Mouse (Mus musculus) limb, embryonic 15.5 days (tissue): ENCODE results near the gene Lonrf2. TPM values are rescaled to one million over a fixed set of nuclear protein-coding genes. Genes with fewer than 3 reads are reported as not detected.

Experiments
- ATAC-seq: fragments of 200-750 bp; cut with Nextera tagmentation; 2 replicates; pipeline ENCODE4 v1.8.0; 2017; ENCODE audit warnings: low read depth, moderate TSS enrichment; ENCODE audit not compliant: insufficient number of reproducible peaks, low FRiP score, low TSS enrichment
- H3K27ac ChIP-seq: fragments of 300-500 bp; sonication (generic); 2 replicates; pipeline ENCODE4 v1.5.1; 2015; ENCODE audit warnings: moderate library complexity, mild to moderate bottlenecking, inconsistent platforms
- H3K27me3 ChIP-seq: fragments of 300-500 bp; sonication (generic); 2 replicates; pipeline ENCODE4 v1.6.1; 2015; ENCODE audit warnings: inconsistent platforms
- H3K36me3 ChIP-seq: fragments of 300-500 bp; sonication (generic); 2 replicates; pipeline ENCODE4 v1.6.1; 2015; ENCODE audit warnings: inconsistent platforms
- H3K4me1 ChIP-seq: fragments of 300-500 bp; sonication (generic); 2 replicates; pipeline ENCODE4 v1.6.1; 2015; ENCODE audit warnings: inconsistent platforms
- H3K4me2 ChIP-seq: fragments of 300-500 bp; sonication (generic); 2 replicates; pipeline ENCODE4 v1.6.1; 2015; ENCODE audit warnings: mild to moderate bottlenecking, inconsistent platforms
- H3K4me3 ChIP-seq: fragments of 300-500 bp; sonication (generic); 2 replicates; pipeline ENCODE4 v1.5.1; 2015; ENCODE audit warnings: mild to moderate bottlenecking, inconsistent platforms
- H3K9ac ChIP-seq: fragments of 300-500 bp; sonication (generic); 2 replicates; pipeline ENCODE4 v1.6.1; 2015; ENCODE audit warnings: inconsistent platforms
- H3K9me3 ChIP-seq: fragments of 300-500 bp; sonication (generic); 2 replicates; pipeline ENCODE4 v1.6.1; 2016; ENCODE audit warnings: inconsistent platforms
- WGBS: fragments of 180-500 bp; shearing (Covaris S2); methylation state at CpG from one replicate; pipeline ENCODE4 v1.1.7; 2015; 5-methylcytosine and 5-hydroxymethylcytosine counted together
- polyA plus RNA-seq: library from polyadenylated mRNA; unstranded; fragments of >200 nt; fragmentation: Nextera tagmentation; extraction: Ambion mirVana; gene quantifications from 2 replicates; pipeline ENCODE4 v1.2.1, GENCODE M21; 2015

Lonrf2 gene
- polyA plus RNA-seq, 1 experiment from 2014 or later, result 1.8 TPM

DNA sequence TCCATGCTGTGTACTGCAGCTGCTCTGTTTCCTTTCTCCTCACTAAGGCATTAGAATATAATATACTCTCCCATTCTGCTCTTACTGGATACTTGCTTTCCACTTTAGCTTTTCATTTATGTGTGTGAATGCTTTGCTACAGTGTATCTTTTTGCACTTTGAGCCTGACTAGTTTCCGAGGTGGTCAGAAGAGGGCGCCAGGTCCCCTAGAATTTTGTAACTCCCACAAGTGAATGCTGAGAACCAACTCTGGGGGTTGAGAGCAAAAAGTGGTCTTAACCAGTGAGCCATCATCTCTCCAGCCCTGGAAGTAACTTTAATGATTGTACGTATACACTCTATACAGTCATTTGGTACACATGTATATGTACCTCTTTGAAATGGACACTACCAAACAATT is 1.6 kb downstream of the Lonrf2 start:
- Histone ChIP-seq H3K4me1 (peaks cover 15% of the 10 kb centered on the region), H3K9me3 (no peaks in the 10 kb centered on the region), H3K9ac (no peak overlapping the region), H3K27ac (no peak overlapping the region), H3K36me3 (no peaks in the 10 kb centered on the region), H3K4me3 (peak overlapping the region; percentile 69), H3K27me3 (peaks cover 38% of the 10 kb centered on the region), H3K4me2 (peak overlapping the region; percentile 98)
- WGBS, result 35% methylated on average over 3 of the region's 3 CpGs
- ATAC-seq, result no peak

DNA sequence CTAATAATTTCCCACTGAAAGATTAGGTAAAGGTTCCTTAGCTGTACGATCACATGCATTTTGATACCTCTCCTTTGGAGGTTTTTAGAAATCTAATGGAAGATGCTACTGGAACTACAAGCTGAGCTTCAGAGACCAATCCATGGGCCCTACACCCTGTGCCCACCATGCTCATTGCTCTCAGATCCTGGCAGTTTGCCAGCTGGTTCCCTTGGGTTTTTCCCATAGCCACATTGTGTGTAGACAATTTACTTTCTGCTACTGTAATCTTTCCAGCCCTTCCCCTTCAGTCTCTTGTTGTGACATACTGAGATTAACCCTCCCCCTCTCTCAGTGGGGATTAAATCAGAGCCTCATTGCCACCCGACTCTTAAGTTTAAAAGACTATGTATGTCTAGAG is 11.6 kb downstream of the Lonrf2 start:
- Histone ChIP-seq H3K4me3 (no peak overlapping the region), H3K27ac (no peak overlapping the region), H3K27me3 (no peaks in the 10 kb centered on the region), H3K4me1 (no peaks in the 10 kb centered on the region), H3K4me2 (no peak overlapping the region), H3K9me3 (no peaks in the 10 kb centered on the region), H3K36me3 (no peaks in the 10 kb centered on the region), H3K9ac (no peak overlapping the region)
- ATAC-seq, result no peak
- 78% methylated on average over 2 of the region's 2 CpGs for WGBS

DNA sequence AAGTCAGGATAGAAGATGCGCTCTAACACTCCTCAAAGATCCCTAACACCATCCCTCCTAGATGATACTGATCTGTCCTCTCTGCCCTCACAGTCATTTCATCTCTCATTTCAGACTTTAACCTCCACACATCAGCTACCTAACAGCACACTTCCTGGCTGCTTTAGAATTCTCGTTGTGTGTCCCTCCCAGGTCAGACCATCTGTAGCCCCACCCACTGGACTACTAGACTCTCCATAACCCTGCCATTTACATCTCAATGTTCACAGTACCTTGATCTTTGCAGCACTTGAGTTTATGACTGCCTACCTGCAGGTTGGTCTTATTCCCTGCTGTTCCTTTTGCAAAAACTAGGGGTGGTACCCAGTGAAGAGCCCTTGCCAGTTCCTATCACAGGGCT is 12.7 kb downstream of the Lonrf2 start:
- no peak for ATAC-seq
- Histone ChIP-seq H3K4me2 (no peak overlapping the region), H3K9me3 (no peaks in the 10 kb centered on the region), H3K9ac (no peak overlapping the region), H3K4me1 (no peaks in the 10 kb centered on the region), H3K27me3 (no peaks in the 10 kb centered on the region), H3K4me3 (no peak overlapping the region), H3K36me3 (no peaks in the 10 kb centered on the region), H3K27ac (no peak overlapping the region)
- WGBS, result 68% methylated on average over 2 of the region's 2 CpGs

DNA sequence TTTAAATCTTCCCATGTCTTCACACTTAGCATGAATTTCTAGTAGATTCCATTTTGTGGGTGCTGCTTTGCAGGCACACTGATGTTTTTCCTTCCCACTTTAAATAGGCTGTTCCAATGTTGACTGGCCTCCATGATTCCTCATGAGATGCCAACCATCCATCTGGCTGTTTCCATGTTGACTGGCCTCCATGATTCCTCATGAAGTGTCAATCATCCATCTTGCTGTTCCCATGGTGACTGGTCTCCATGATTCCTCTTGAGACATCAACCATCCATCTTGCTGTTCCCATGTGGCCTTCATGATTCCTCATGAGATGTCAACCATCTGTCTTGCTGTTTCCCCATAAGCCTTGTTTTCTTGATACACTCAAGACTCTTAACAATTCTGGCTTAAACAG is 16.8 kb downstream of the Lonrf2 start:
- Histone ChIP-seq H3K27ac (no peak overlapping the region), H3K4me3 (no peak overlapping the region), H3K4me1 (peaks cover 17% of the 10 kb centered on the region), H3K27me3 (no peaks in the 10 kb centered on the region), H3K36me3 (no peaks in the 10 kb centered on the region), H3K4me2 (no peak overlapping the region), H3K9ac (no peak overlapping the region), H3K9me3 (no peaks in the 10 kb centered on the region)
- ATAC-seq, result no peak

DNA sequence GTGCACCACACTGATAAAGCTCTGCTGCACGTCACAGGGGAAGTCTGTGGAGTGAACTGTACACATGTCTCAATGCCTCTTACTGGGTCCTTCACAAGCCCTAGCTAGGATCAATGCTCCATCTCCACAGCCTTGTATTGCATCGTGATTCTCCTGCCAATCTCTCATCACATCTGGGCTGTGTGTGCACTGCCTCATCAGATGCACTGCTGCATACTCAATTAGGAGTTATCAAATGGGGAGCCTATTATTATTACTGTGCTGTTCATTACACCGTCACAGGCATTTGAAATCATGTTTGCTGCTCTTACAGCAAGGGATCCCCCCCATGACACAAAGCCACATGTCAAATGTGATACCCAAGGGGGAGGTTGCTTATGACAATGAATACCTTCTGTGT is 18.8 kb downstream of the Lonrf2 start:
- H3K9me3 ChIP-seq, result no peaks in the 10 kb centered on the region
- H3K27ac ChIP-seq, result peak overlapping the region; percentile 71
- H3K27me3 ChIP-seq, result no peaks in the 10 kb centered on the region
- no peak overlapping the region for H3K4me2 ChIP-seq
- no peak overlapping the region for H3K4me3 ChIP-seq
- H3K36me3 ChIP-seq, result peaks cover 9% of the 10 kb centered on the region
- no peak overlapping the region for H3K9ac ChIP-seq
- peaks cover 17% of the 10 kb centered on the region for H3K4me1 ChIP-seq
- 72% methylated on average over 3 of the region's 3 CpGs for whole genome bisulfite sequencing
- ATAC-seq, result no peak

DNA sequence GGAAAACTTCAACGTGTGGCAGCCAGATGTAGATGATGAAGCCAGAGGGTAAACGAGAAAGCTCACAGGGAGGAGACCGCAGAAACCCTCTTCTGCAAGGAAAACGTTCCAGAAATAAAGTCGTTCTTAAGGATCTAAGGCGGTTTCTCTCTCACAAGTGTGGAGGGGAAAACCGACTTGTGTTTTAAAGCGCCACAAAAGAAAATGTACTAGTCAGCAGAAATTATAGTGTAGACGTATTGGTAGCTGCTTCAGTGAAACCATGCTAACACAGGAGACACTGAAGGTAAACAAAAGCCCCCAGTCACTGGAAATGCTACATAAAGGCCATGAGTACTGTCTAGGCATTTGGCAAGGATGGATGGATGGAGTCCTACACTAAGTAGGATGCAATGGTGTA is 19.2 kb downstream of the Lonrf2 start:
- H3K27ac ChIP-seq, result peak overlapping the region; percentile 71
- H3K4me3 ChIP-seq, result no peak overlapping the region
- H3K4me2 ChIP-seq, result no peak overlapping the region
- 28% methylated on average over 9 of the region's 9 CpGs for WGBS
- H3K36me3 ChIP-seq, result peaks cover 11% of the 10 kb centered on the region
- H3K4me1 ChIP-seq, result peaks cover 17% of the 10 kb centered on the region
- ATAC-seq, result no peak; the same call in 1 of the 2 replicates
- H3K9me3 ChIP-seq, result no peaks in the 10 kb centered on the region
- no peak overlapping the region for H3K9ac ChIP-seq
- H3K27me3 ChIP-seq, result no peaks in the 10 kb centered on the region

DNA sequence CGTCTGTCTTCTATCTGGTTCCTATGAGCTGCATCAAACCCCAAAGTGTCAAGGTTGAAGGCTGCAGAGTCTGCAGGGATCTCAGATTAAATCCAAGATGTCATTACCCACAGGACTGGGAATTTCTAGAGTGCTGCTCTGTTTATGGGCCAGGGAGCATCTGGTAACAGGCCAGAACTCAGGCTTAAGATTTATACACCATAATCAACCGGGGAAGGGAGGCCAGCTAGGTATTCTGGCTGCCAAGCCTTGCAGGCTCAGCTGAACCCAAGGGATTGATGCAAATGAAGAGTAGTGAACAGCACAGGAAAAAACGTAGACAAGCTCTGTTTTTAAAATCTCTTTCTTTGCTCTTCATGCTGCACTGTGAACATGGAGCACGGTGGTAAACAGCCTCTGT is 20.2 kb downstream of the Lonrf2 start:
- Histone ChIP-seq H3K27ac (peak overlapping the region; percentile 79), H3K4me1 (peaks cover 17% of the 10 kb centered on the region), H3K4me2 (no peak overlapping the region), H3K4me3 (no peak overlapping the region), H3K9ac (no peak overlapping the region), H3K27me3 (no peaks in the 10 kb centered on the region), H3K9me3 (no peaks in the 10 kb centered on the region), H3K36me3 (peaks cover 20% of the 10 kb centered on the region)
- 26% methylated on average over 4 of the region's 4 CpGs for WGBS
- no peak for ATAC-seq

DNA sequence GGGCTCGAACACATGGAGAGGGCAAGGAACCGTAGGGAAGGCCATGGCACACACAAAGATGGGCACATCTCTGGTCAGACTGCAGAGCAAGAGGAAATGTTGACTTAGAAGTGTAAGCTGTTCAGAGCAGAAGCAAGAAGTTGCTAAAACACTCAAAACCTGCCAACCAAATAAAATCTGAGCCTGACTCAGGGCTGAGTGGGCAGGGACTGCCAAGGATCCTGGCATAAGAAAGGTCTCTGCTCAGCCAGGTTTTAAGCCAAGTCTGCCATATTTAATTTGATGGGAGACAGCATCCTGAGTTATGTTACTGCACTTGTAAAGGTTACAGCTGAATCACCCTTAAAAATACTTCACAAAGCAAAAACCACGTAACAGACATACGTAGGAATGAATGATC is 29.4 kb downstream of the Lonrf2 start:
- ATAC-seq, result no peak
- H3K27me3 ChIP-seq, result no peaks in the 10 kb centered on the region
- no peaks in the 10 kb centered on the region for H3K4me1 ChIP-seq
- H3K27ac ChIP-seq, result no peak overlapping the region
- no peak overlapping the region for H3K9ac ChIP-seq
- no peak overlapping the region for H3K4me3 ChIP-seq
- 81% methylated on average over 4 of the region's 4 CpGs for WGBS
- peaks cover 25% of the 10 kb centered on the region; the same call in 1 of the 2 replicates for H3K36me3 ChIP-seq
- no peaks in the 10 kb centered on the region for H3K9me3 ChIP-seq
- H3K4me2 ChIP-seq, result no peak overlapping the region

DNA sequence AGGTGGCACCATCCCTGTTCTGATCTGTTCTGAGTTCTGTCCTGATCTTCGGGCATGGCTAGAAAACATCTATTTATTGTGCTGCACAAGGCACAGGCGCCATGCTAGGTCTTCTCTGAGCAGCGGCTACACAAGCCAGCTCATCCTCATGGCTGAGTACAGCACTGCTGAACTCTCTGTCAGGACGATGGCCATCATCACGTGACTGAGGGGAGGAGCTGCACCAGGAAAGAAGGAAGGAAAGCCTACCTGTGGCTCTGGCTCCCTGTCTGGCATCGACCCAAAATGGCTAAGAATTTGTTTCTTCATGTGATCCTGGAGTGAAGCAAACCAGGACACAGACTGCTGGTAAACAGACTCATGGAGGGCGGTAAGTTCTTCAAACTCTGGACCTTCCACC is 36.1 kb downstream of the Lonrf2 start:
- no peaks in the 10 kb centered on the region for H3K27me3 ChIP-seq
- 78% methylated on average over 7 of the region's 7 CpGs for whole genome bisulfite sequencing
- H3K36me3 ChIP-seq, result peaks cover 20% of the 10 kb centered on the region; the same call in 1 of the 2 replicates

DNA sequence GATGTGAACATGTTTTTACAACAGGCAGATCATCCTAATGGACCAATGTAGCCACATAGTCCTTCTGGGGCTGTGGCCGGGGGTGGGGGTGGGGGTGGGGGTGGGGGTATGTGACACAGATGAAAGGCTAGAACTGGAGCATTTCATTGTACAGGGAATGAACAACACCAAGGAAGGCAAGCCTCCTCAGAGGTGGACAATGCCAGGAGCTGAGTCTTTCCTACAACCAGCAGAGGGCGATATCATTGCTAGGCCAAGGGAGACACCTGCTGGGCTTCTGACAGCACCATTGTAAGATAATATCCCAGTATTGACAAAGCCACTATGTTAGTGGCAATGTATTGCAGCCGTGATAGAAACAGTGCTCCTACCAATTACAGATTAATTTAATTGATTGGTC is 37.2 kb downstream of the Lonrf2 start:
- Histone ChIP-seq H3K27ac (no peak overlapping the region), H3K9ac (no peak overlapping the region), H3K4me2 (no peak overlapping the region), H3K36me3 (peaks cover 16% of the 10 kb centered on the region; the same call in 1 of the 2 replicates), H3K27me3 (no peaks in the 10 kb centered on the region), H3K4me1 (no peaks in the 10 kb centered on the region), H3K4me3 (no peak overlapping the region), H3K9me3 (no peaks in the 10 kb centered on the region)
- 42% methylated on average over 3 of the region's 3 CpGs for WGBS
- ATAC-seq, result no peak

More for the DNA sequence above, 36.1 kb downstream of the Lonrf2 start:
- Histone ChIP-seq H3K27ac (no peak overlapping the region), H3K4me2 (no peak overlapping the region), H3K4me3 (no peak overlapping the region), H3K9me3 (no peaks in the 10 kb centered on the region), H3K9ac (no peak overlapping the region), H3K4me1 (no peaks in the 10 kb centered on the region)
- ATAC-seq, result no peak

DNA sequence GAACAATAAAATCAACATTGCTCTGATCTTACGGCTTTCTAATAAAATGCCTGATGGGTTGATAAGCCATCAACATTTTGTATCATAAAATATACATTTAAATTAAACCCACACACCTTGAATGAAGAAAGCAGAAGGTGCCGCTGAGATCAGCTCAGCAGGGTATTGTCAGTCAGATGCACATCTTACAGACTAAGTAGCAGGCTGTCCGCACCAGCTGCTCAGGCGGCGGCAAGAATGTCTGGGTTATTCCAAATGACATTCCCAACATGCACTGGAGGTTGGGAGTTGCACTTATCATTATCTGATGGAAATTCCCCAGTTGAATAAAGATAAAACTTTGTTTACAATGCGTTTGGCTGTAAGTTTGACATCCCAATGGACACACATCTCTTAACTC is 39.6 kb downstream of the Lonrf2 start:
- H3K9me3 ChIP-seq, result no peaks in the 10 kb centered on the region
- 73% methylated on average over 6 of the region's 6 CpGs for WGBS
- no peak overlapping the region for H3K27ac ChIP-seq
- no peaks in the 10 kb centered on the region for H3K27me3 ChIP-seq
- ATAC-seq, result no peak
- no peak overlapping the region for H3K4me2 ChIP-seq
- no peak overlapping the region for H3K4me3 ChIP-seq
- no peak overlapping the region for H3K9ac ChIP-seq
- 0 out of 2 replicates have a peak, but pooled peaks cover 6% of the 10 kb centered on the region for H3K36me3 ChIP-seq
- H3K4me1 ChIP-seq, result no peaks in the 10 kb centered on the region

DNA sequence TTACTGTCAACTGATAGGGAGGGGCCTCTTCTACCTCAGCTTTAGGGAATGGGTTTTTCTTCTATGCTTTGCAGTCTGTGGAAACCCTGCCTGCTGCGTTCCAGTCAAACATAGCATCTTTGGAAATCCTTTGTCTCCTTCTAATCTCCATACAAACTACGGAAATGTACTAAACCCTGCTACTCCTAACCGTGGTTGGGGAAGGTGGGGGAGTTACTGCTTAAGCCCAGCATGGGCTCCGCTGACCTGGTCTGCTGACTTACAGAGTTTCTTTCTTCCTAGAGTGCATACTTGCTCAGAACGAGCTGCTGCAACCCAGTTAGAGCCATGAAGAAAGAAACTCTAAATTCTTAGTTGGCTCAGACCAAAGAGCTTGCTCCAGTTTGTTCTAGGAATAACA is 41.0 kb downstream of the Lonrf2 start:
- Histone ChIP-seq H3K4me3 (no peak overlapping the region), H3K4me1 (no peaks in the 10 kb centered on the region), H3K36me3 (0 out of 2 replicates have a peak, but pooled peaks cover 6% of the 10 kb centered on the region), H3K4me2 (no peak overlapping the region), H3K9ac (no peak overlapping the region), H3K27ac (no peak overlapping the region), H3K27me3 (no peaks in the 10 kb centered on the region), H3K9me3 (no peaks in the 10 kb centered on the region)
- 66% methylated on average over 5 of the region's 5 CpGs for WGBS
- ATAC-seq, result no peak
